ENCODE assay signal across 17 mouse cellular contexts in genomic region chr4:82479394-82479793, GRCm38 (mm10).
DNase-seq lines count a peak whose midpoint lies in the region; ATAC-seq and TF ChIP-seq lines count a peak whose summit lies in the region.
"Had no signal": no experiment of that assay in that cellular context is flagged by ENCODE, and none has a peak within 500 bp of the region (broad histone marks: within the 10 kb centered on the region; RNA-seq: fewer than 3 reads in every experiment).

No protein-coding gene starts in this region.

- no peaks in the 10 kb centered on the region for H3K27me3 ChIP-seq in hindbrain, postnatal 0 days (ENCODE audit: insufficient read depth, low read length)
- H3K27me3 ChIP-seq in hindbrain, embryonic 10.5 days (ENCODE audit: insufficient read depth, poor library complexity, severe bottlenecking): no peaks in the 10 kb centered on the region
- H3K27me3 ChIP-seq in liver, embryonic 14.5 days (ENCODE audit: control insufficient read depth, insufficient read depth, low read length): no peaks in the 10 kb centered on the region
- H3K27me3 ChIP-seq in liver, embryonic 12.5 days (replicated peaks): no peaks in the 10 kb centered on the region
- no peaks in the 10 kb centered on the region for H3K27me3 ChIP-seq in E14TG2a.4 (ENCODE audit: insufficient read depth, low read length)
- H3K27me3 ChIP-seq: heart, embryonic 15.5 days; hindbrain, embryonic 12.5 days; limb, embryonic 15.5 days had no signal

- H3K4me3 ChIP-seq in hindbrain, postnatal 0 days (ENCODE audit: low read length): no peak overlapping the region
- no peak overlapping the region for H3K4me3 ChIP-seq in hindbrain, embryonic 10.5 days
- no peak overlapping the region for H3K4me3 ChIP-seq in liver, embryonic 14.5 days (ENCODE audit: insufficient read depth in 1 of 2, low read depth in 2 of 2, low read length in 2 of 2)
- no peak overlapping the region for H3K4me3 ChIP-seq in liver, embryonic 12.5 days
- no peak overlapping the region for H3K4me3 ChIP-seq in E14TG2a.4 (replicated peaks; ENCODE audit: low read length)
- H3K4me3 ChIP-seq: heart, embryonic 15.5 days; hindbrain, embryonic 12.5 days; limb, embryonic 15.5 days had no signal

- ATAC-seq in hindbrain, postnatal 0 days: no peak
- ATAC-seq in liver, embryonic 14.5 days (ENCODE audit: insufficient read depth): no peak
- ATAC-seq in liver, embryonic 12.5 days: no peak
- ATAC-seq in erythroid progenitor cell, adult 5-6 weeks (replicated peaks; ENCODE audit: low FRiP score, poor library complexity, severe bottlenecking): no peak
- ATAC-seq: forebrain, embryonic 14.5 days had no signal

- no peak for TF ChIP-seq EP300 in liver, embryonic 14.5 days (IDR thresholded peaks at IDR 0.05; ENCODE audit: low read depth)

- H3K4me2 ChIP-seq in hindbrain, postnatal 0 days (ENCODE audit: low read depth, low read length): no peak overlapping the region
- no peak overlapping the region for H3K4me2 ChIP-seq in liver, embryonic 14.5 days (ENCODE audit: low read depth)
- H3K4me2 ChIP-seq in liver, embryonic 12.5 days: no peak overlapping the region
- H3K4me2 ChIP-seq: heart, embryonic 15.5 days; hindbrain, embryonic 12.5 days; limb, embryonic 15.5 days had no signal

- H3K4me1 ChIP-seq in hindbrain, postnatal 0 days (ENCODE audit: insufficient read depth, low read length): no peaks in the 10 kb centered on the region
- peaks cover 3% of the 10 kb centered on the region; the same call in 1 of the 2 replicates for H3K4me1 ChIP-seq in hindbrain, embryonic 10.5 days (replicated peaks)
- H3K4me1 ChIP-seq in liver, embryonic 14.5 days (replicated peaks; ENCODE audit: control insufficient read depth in 2 of 2, insufficient read depth in 2 of 2, low read length in 1 of 2): peaks cover 0 to 13% of the 10 kb centered on the region in 2 experiments; a peak in 2 of 4 replicates
- H3K4me1 ChIP-seq in liver, embryonic 12.5 days: peaks cover 7% of the 10 kb centered on the region; the same call in 1 of the 2 replicates
- H3K4me1 ChIP-seq in E14TG2a.4 (replicated peaks; ENCODE audit: low read depth, low read length): peaks cover 36% of the 10 kb centered on the region

- TF ChIP-seq CTCF in hindbrain, postnatal 0 days (IDR thresholded peaks at IDR 0.05; ENCODE audit: low read depth): peak; percentile 43
- peak; percentile 23; the same call in 1 of the 2 replicates for TF ChIP-seq CTCF in liver, embryonic 14.5 days (IDR thresholded peaks at IDR 0.05; ENCODE audit: low read depth)
- TF ChIP-seq CTCF in E14TG2a.4 (conservative IDR thresholded peaks at IDR 0.05; ENCODE audit: low read length): peak; percentile 69

- H3K36me3 ChIP-seq in hindbrain, postnatal 0 days (ENCODE audit: insufficient read depth, low read length): no peaks in the 10 kb centered on the region
- no peaks in the 10 kb centered on the region for H3K36me3 ChIP-seq in hindbrain, embryonic 10.5 days
- no peaks in the 10 kb centered on the region for H3K36me3 ChIP-seq in liver, embryonic 14.5 days (replicated peaks; ENCODE audit: control insufficient read depth, insufficient read depth, low read depth)
- H3K36me3 ChIP-seq in liver, embryonic 12.5 days: no peaks in the 10 kb centered on the region
- peaks cover 10% of the 10 kb centered on the region; the same call in 1 of the 2 replicates for H3K36me3 ChIP-seq in E14TG2a.4 (ENCODE audit: insufficient read depth, low read length)
- H3K36me3 ChIP-seq: hindbrain, embryonic 12.5 days; limb, embryonic 15.5 days had no signal

- no peak for DNase-seq in hindbrain, postnatal 0 days (ENCODE audit: low spot score)
- DNase-seq in hindbrain, embryonic 10.5 days (ENCODE audit: low spot score): no peak
- DNase-seq in liver, embryonic 14.5 days (ENCODE audit: low read depth in 3 of 3, low spot score in 3 of 3): no peak
- DNase-seq in R1 (ENCODE audit: low read depth, low spot score): peak; percentile 76
- no peak for DNase-seq in T-cell, adult 2 months (ENCODE audit: low spot score)
- DNase-seq: cerebellum, postnatal 14 days; heart, adult 11 months; kidney, adult 11 months; kidney, postnatal 25 days; spleen, adult 18-20 months had no signal

- no peak overlapping the region for H3K27ac ChIP-seq in hindbrain, postnatal 0 days
- no peak overlapping the region for H3K27ac ChIP-seq in hindbrain, embryonic 10.5 days
- no peak overlapping the region for H3K27ac ChIP-seq in liver, embryonic 14.5 days
- H3K27ac ChIP-seq in liver, embryonic 12.5 days: no peak overlapping the region
- H3K27ac ChIP-seq: heart, embryonic 15.5 days; hindbrain, embryonic 12.5 days; limb, embryonic 15.5 days had no signal

- H3K9me3 ChIP-seq in hindbrain, postnatal 0 days (ENCODE audit: low read length): no peaks in the 10 kb centered on the region
- H3K9me3 ChIP-seq in hindbrain, embryonic 10.5 days: no peaks in the 10 kb centered on the region
- H3K9me3 ChIP-seq in liver, embryonic 14.5 days (ENCODE audit: control insufficient read depth, low read length): no peaks in the 10 kb centered on the region
- H3K9me3 ChIP-seq in liver, embryonic 12.5 days (replicated peaks): no peaks in the 10 kb centered on the region
- no peaks in the 10 kb centered on the region for H3K9me3 ChIP-seq in E14TG2a.4 (ENCODE audit: low read length)
- H3K9me3 ChIP-seq: heart, embryonic 15.5 days; hindbrain, embryonic 12.5 days; limb, embryonic 15.5 days had no signal

- H3K9ac ChIP-seq in hindbrain, postnatal 0 days (replicated peaks; ENCODE audit: low read length): no peak overlapping the region
- no peak overlapping the region for H3K9ac ChIP-seq in liver, embryonic 14.5 days (replicated peaks)
- no peak overlapping the region for H3K9ac ChIP-seq in liver, embryonic 12.5 days
- H3K9ac ChIP-seq: heart, embryonic 15.5 days; hindbrain, embryonic 12.5 days; limb, embryonic 15.5 days had no signal

- WGBS in hindbrain, postnatal 0 days: 64% methylated on average over 4 of the region's 4 CpGs
- WGBS in hindbrain, embryonic 10.5 days: 63% methylated on average over 4 of the region's 4 CpGs
- whole genome bisulfite sequencing in liver, embryonic 14.5 days (ENCODE audit: insufficient replicate concordance): 40% methylated on average over 4 of the region's 4 CpGs
- 43% methylated on average over 4 of the region's 4 CpGs for WGBS in liver, embryonic 12.5 days (ENCODE audit: insufficient replicate concordance)
